Mouse (Mus musculus) intestine, embryonic 15.5 days (tissue): ENCODE data around the gene Rai1. TPM values are rescaled to one million over a fixed set of nuclear protein-coding genes. Genes with fewer than 3 reads are reported as not detected.

Experiments
- ATAC-seq: fragments of 200-750 bp; cut with Nextera tagmentation; 2 replicates; pipeline ENCODE4 v1.8.0; 2017; ENCODE audit warnings: moderate TSS enrichment, moderate library complexity
- H3K27ac ChIP-seq: fragments of 300-500 bp; sonication (generic); 2 replicates; pipeline ENCODE4 v1.5.1; 2015; ENCODE audit warnings: mild to moderate bottlenecking, inconsistent platforms
- H3K27me3 ChIP-seq: fragments of 300-500 bp; sonication (generic); replicated peaks from 2 replicates; pipeline ENCODE4 v1.6.1; 2015; ENCODE audit warnings: inconsistent platforms
- H3K36me3 ChIP-seq: fragments of 300-500 bp; sonication (generic); 2 replicates; pipeline ENCODE4 v1.6.1; 2015; ENCODE audit warnings: inconsistent platforms
- H3K4me1 ChIP-seq: fragments of 300-500 bp; sonication (generic); replicated peaks from 2 replicates; pipeline ENCODE4 v1.6.1; 2015; ENCODE audit warnings: inconsistent platforms
- H3K4me2 ChIP-seq: fragments of 300-500 bp; sonication (generic); replicated peaks from 2 replicates; pipeline ENCODE4 v1.6.1; 2015; ENCODE audit warnings: mild to moderate bottlenecking, inconsistent platforms
- H3K4me3 ChIP-seq: fragments of 300-500 bp; sonication (generic); replicated peaks from 2 replicates; pipeline ENCODE4 v1.5.1; 2015; ENCODE audit warnings: inconsistent platforms
- H3K9ac ChIP-seq: fragments of 300-500 bp; sonication (generic); 2 replicates; pipeline ENCODE4 v1.6.1; 2015; ENCODE audit warnings: inconsistent platforms
- H3K9me3 ChIP-seq: fragments of 300-500 bp; sonication (generic); 2 replicates; pipeline ENCODE4 v1.6.1; 2016; ENCODE audit warnings: inconsistent platforms
- WGBS: fragments of 180-500 bp; shearing (Covaris S2); methylation state at CpG from one replicate; pipeline ENCODE4 v1.1.7; 2015; 5-methylcytosine and 5-hydroxymethylcytosine counted together
- polyA plus RNA-seq: library from polyadenylated mRNA; unstranded; fragments of >200 nt; fragmentation: Nextera tagmentation; extraction: Ambion mirVana; gene quantifications from 2 replicates; pipeline ENCODE4 v1.2.1, GENCODE M21; 2015

The Rai1 gene
- polyA plus RNA-seq, 1 experiment from 2014 or later, result 18.2 TPM

- no peak overlapping the region for H3K9ac ChIP-seq
- 83% methylated on average over 3 of the region's 3 CpGs for WGBS
- no peak for ATAC-seq
- H3K9me3 ChIP-seq, result no peaks in the 10 kb centered on the region
- H3K4me3 ChIP-seq, result no peak overlapping the region
- no peak overlapping the region for H3K4me2 ChIP-seq
- H3K4me1 ChIP-seq, result no peaks in the 10 kb centered on the region
- H3K27me3 ChIP-seq, result no peaks in the 10 kb centered on the region
- H3K36me3 ChIP-seq, result no peaks in the 10 kb centered on the region
- H3K27ac ChIP-seq, result no peak overlapping the region
Measured at GRCm38 (mm10) chr11:60076183-60076582, 28.6 kb upstream of the Rai1 start.

- peak; percentile 45; the same call in 1 of the 2 replicates for ATAC-seq
- Histone ChIP-seq H3K4me3 (no peak overlapping the region), H3K27ac (no peak overlapping the region), H3K9ac (no peak overlapping the region), H3K27me3 (no peaks in the 10 kb centered on the region), H3K4me2 (no peak overlapping the region), H3K4me1 (no peaks in the 10 kb centered on the region), H3K9me3 (no peaks in the 10 kb centered on the region), H3K36me3 (no peaks in the 10 kb centered on the region)
- 14% methylated on average over 4 of the region's 4 CpGs for WGBS
Measured at GRCm38 (mm10) chr11:60076790-60077189, 28.0 kb upstream of the Rai1 start.

DNA sequence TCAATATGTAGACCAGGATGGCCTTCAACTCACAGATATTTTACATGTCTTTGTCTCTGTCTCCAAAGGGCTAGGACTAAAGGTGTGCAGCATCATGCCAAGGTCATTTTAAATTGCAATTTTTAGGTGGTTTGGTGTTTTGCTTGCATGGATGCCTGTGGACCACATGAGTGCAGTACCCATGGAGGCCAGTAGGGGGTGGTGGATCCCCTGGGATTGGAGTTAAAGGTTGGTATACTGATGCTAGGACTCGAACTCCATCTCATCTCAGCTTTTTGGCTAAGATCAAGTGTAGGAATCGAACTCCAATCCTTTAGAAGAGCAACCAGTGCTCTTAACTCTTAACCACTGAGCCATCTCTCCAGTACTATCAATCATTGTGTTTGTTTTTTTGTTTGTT lies 20.2 kb upstream of the Rai1 start:
- WGBS, result 45% methylated on average over 2 of the region's 2 CpGs

GRCm38 (mm10) chr11:60086676-60087075 lies 18.1 kb upstream of the Rai1 start:
- Histone ChIP-seq H3K27ac (no peak overlapping the region), H3K9me3 (no peaks in the 10 kb centered on the region), H3K36me3 (no peaks in the 10 kb centered on the region), H3K4me2 (no peak overlapping the region), H3K4me3 (no peak overlapping the region), H3K9ac (no peak overlapping the region), H3K4me1 (0 out of 2 replicates have a peak, but pooled peaks cover 6% of the 10 kb centered on the region), H3K27me3 (no peaks in the 10 kb centered on the region)
- ATAC-seq, result no peak
- WGBS, result 86% methylated on average over 1 of the region's 1 CpGs

More for the DNA sequence above, 20.2 kb upstream of the Rai1 start:
- Histone ChIP-seq H3K4me1 (no peaks in the 10 kb centered on the region), H3K27me3 (no peaks in the 10 kb centered on the region), H3K4me3 (no peak overlapping the region), H3K4me2 (no peak overlapping the region), H3K27ac (no peak overlapping the region), H3K36me3 (no peaks in the 10 kb centered on the region), H3K9ac (no peak overlapping the region), H3K9me3 (no peaks in the 10 kb centered on the region)
- no peak for ATAC-seq

- no peaks in the 10 kb centered on the region for H3K9me3 ChIP-seq
- no peaks in the 10 kb centered on the region for H3K36me3 ChIP-seq
- no peak overlapping the region for H3K4me2 ChIP-seq
- no peak overlapping the region for H3K9ac ChIP-seq
- no peak overlapping the region for H3K4me3 ChIP-seq
- no peak for ATAC-seq
- H3K27me3 ChIP-seq, result no peaks in the 10 kb centered on the region
- H3K4me1 ChIP-seq, result 0 out of 2 replicates have a peak, but pooled peaks cover 6% of the 10 kb centered on the region
- 36% methylated on average over 4 of the region's 4 CpGs for WGBS
- no peak overlapping the region for H3K27ac ChIP-seq
Measured at GRCm38 (mm10) chr11:60088947-60089346, 15.9 kb upstream of the Rai1 start.

DNA sequence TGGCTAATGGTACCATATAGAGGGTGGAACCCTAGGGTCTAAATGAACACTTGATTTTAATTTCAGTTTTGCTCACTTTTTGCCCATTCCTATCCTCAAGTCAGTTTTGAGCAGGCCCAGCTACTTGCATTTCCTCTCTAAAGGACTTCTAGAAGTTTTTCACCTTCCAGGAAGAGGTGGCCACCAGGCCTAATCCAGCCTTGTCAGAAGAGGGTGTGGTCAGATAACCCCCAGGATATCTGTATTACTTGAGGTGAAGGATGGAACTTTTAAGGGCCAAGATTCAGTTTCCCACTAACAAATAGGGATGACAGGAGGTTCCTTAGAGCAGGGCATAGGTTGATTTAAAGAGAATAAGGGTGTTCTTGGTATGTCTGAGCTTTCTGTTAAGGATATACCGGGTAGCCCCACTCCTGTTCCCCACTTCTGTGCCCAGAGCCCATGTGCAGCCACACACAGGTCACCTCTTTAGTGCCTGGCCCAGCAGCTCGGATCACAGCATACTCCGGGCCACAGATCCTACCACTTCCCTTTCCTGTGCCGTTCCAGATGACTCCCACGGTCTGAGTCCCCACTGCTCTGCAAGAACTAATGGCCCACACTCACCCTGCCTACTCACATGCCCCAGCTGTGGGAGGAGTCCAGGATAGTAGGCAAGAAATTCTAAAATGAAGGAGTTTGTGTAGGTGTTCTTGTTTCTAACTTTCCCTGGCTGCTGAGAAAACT lies 14.0 kb upstream of the Rai1 start:
- no peak for ATAC-seq
- peaks cover 18% of the 10 kb centered on the region for H3K4me1 ChIP-seq
- WGBS, result 61% methylated on average over 5 of the region's 5 CpGs

DNA sequence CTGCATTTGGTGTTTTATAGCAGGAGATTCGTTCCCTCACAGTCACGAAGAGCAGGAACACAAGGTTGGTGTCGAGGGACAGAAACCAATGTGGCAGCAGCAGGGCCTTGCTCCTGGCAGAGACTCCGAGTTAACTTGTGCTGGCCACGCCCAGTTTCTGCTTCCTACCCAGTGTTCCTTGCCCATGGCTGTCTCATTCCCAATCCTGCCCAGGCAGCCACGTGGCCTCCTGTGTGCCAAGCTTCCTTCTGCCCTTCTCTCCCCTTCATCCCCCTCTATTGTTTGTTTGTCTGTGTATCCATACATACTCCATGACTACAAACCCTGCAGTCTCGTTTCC lies 13.4 kb upstream of the Rai1 start:
- ATAC-seq, result no peak
- H3K36me3 ChIP-seq, result no peaks in the 10 kb centered on the region
- H3K27ac ChIP-seq, result no peak overlapping the region
- no peak overlapping the region for H3K9ac ChIP-seq
- H3K27me3 ChIP-seq, result no peaks in the 10 kb centered on the region
- WGBS, result 64% methylated on average over 7 of the region's 7 CpGs
- no peak overlapping the region for H3K4me2 ChIP-seq
- no peaks in the 10 kb centered on the region for H3K9me3 ChIP-seq
- H3K4me1 ChIP-seq, result peaks cover 21% of the 10 kb centered on the region
- no peak overlapping the region for H3K4me3 ChIP-seq

More for the DNA sequence above, 14.0 kb upstream of the Rai1 start:
- no peaks in the 10 kb centered on the region for H3K9me3 ChIP-seq
- no peaks in the 10 kb centered on the region for H3K27me3 ChIP-seq
- no peak overlapping the region for H3K9ac ChIP-seq
- H3K4me3 ChIP-seq, result no peak overlapping the region
- H3K4me2 ChIP-seq, result no peak overlapping the region
- no peak overlapping the region for H3K27ac ChIP-seq
- no peaks in the 10 kb centered on the region for H3K36me3 ChIP-seq

DNA sequence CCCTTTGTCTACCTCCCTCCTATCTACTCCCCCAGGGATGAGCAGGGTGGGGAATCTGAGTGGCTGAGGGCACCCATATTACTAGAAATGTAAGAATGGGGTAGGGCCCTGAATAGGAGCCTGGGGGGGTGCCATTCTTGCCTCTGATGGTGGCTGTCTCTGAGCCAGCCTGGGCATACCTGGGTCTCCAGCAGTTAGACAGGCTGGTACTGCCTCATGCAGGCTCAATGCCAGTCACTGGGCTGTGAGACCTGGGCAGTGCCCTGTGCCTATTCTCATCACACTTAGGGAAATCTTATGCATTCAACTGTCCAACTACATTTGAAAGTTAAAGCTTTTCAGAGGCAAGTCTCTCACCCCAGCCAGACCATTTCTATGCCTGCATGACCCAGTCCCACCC lies 11.6 kb upstream of the Rai1 start:
- H3K27ac ChIP-seq, result no peak overlapping the region
- no peak overlapping the region for H3K9ac ChIP-seq
- no peaks in the 10 kb centered on the region for H3K36me3 ChIP-seq
- H3K9me3 ChIP-seq, result no peaks in the 10 kb centered on the region
- no peak for ATAC-seq
- H3K4me3 ChIP-seq, result no peak overlapping the region
- H3K4me1 ChIP-seq, result peaks cover 21% of the 10 kb centered on the region
- no peak overlapping the region for H3K4me2 ChIP-seq
- no peaks in the 10 kb centered on the region for H3K27me3 ChIP-seq

DNA sequence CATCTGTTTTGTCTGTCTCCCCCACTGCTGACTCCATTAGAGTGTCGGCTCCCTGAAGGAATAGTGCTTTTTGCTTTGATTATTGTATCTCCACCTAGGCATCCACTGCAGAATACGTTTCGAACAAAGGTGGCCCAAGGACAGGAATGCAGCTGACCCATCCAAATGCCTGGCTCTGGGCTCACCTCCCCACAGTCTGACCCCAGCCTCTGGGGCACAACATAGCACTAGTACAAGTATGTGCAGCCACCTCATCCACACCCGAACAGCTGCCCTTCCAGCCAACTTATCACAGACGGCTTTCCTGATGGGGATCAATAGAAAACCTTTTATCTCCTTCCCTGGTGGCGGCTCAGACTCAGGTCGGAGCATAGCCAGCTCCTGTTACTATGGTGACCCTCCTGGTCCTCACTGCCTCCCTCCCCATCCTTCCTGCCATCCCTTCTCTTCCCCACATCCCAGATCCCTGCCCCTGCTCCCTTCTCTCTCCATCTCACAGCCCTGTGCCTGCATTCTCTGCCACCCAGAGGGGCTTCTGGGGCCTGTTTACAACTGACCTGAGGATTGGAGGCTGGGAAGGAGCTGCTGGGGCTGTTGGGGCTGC lies 10.7 kb upstream of the Rai1 start:
- no peaks in the 10 kb centered on the region for H3K36me3 ChIP-seq
- no peaks in the 10 kb centered on the region for H3K27me3 ChIP-seq
- 56% methylated on average over 7 of the region's 7 CpGs for WGBS
- H3K4me2 ChIP-seq, result no peak overlapping the region
- H3K9me3 ChIP-seq, result no peaks in the 10 kb centered on the region
- no peak overlapping the region for H3K9ac ChIP-seq
- ATAC-seq, result no peak
- no peak overlapping the region for H3K4me3 ChIP-seq
- peaks cover 21% of the 10 kb centered on the region for H3K4me1 ChIP-seq
- no peak overlapping the region for H3K27ac ChIP-seq

GRCm38 (mm10) chr11:60094909-60095810 lies 9.7 kb upstream of the Rai1 start:
- no peaks in the 10 kb centered on the region for H3K9me3 ChIP-seq
- WGBS, result 45% methylated on average over 9 of the region's 9 CpGs

GRCm38 (mm10) chr11:60099555-60100186 lies 5.1 kb upstream of the Rai1 start:
- no peak for ATAC-seq
- Histone ChIP-seq H3K36me3 (no peaks in the 10 kb centered on the region), H3K9ac (no peak overlapping the region), H3K4me3 (no peak overlapping the region), H3K27me3 (no peaks in the 10 kb centered on the region), H3K9me3 (no peaks in the 10 kb centered on the region), H3K27ac (no peak overlapping the region), H3K4me1 (peaks cover 31% of the 10 kb centered on the region), H3K4me2 (no peak overlapping the region)
- WGBS, result 50% methylated on average over 8 of the region's 8 CpGs

More at GRCm38 (mm10) chr11:60094909-60095810, 9.7 kb upstream of the Rai1 start:
- Histone ChIP-seq H3K4me1 (peaks cover 30% of the 10 kb centered on the region), H3K36me3 (no peaks in the 10 kb centered on the region), H3K27me3 (no peaks in the 10 kb centered on the region), H3K4me2 (no peak overlapping the region), H3K27ac (no peak overlapping the region), H3K9ac (no peak overlapping the region), H3K4me3 (no peak overlapping the region)
- ATAC-seq, result 0 out of 2 replicates have a peak, but pooled peaks have one; percentile 8
